ENCODE assay signal across 14 mouse cellular contexts in the genomic region with DNA sequence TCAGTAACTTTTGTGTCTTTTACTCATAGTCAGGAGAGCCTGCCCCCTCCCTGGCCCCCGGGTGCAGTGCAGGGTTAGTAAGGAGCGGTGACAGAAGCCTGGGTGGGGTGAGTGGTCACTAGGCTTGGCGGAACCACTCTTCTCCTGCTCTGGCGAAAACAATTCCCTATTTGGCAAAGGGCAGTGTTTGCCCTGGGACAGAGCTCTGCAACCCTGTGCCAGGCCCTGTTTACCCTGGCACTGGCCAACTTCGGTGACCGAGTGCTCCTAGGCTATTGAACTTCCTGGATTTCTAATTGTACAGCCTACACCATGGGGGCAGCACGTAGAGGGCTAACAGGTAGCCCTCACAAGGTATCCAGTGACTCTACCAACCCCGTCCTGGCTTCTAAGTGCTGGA.
DNase-seq lines count a peak whose midpoint lies in the region; ATAC-seq and TF ChIP-seq lines count a peak whose summit lies in the region.
"Had no signal": no experiment of that assay in that cellular context is flagged by ENCODE, and none has a peak within 500 bp of the region (broad histone marks: within the 10 kb centered on the region; RNA-seq: fewer than 3 reads in every experiment).

No protein-coding gene starts in this region.

- no peaks in the 10 kb centered on the region for H3K27me3 ChIP-seq in kidney, embryonic 16.5 days (ENCODE audit: insufficient read depth, low read length)
- no peaks in the 10 kb centered on the region for H3K27me3 ChIP-seq in heart, postnatal 0 days (ENCODE audit: control insufficient read depth, insufficient read depth, low read length)
- H3K27me3 ChIP-seq: embryonic facial prominence, embryonic 15.5 days; hindbrain, embryonic 15.5 days; limb, embryonic 13.5 days had no signal

- H3K9me3 ChIP-seq in kidney, embryonic 16.5 days (ENCODE audit: low read length): no peaks in the 10 kb centered on the region
- no peaks in the 10 kb centered on the region for H3K9me3 ChIP-seq in heart, postnatal 0 days (replicated peaks; ENCODE audit: control insufficient read depth, low read length)
- H3K9me3 ChIP-seq: embryonic facial prominence, embryonic 15.5 days; forebrain, embryonic 12.5 days; hindbrain, embryonic 15.5 days; limb, embryonic 13.5 days had no signal

- H3K4me3 ChIP-seq in kidney, embryonic 16.5 days (ENCODE audit: low read length): no peak overlapping the region
- H3K4me3 ChIP-seq in heart, postnatal 0 days (ENCODE audit: low read depth, low read length): no peak overlapping the region
- H3K4me3 ChIP-seq: embryonic facial prominence, embryonic 15.5 days; forebrain, embryonic 12.5 days; hindbrain, embryonic 15.5 days; limb, embryonic 13.5 days had no signal

- no peak overlapping the region for H3K9ac ChIP-seq in kidney, embryonic 16.5 days (replicated peaks; ENCODE audit: low read length)
- no peak overlapping the region for H3K9ac ChIP-seq in heart, postnatal 0 days (replicated peaks; ENCODE audit: low read depth, low read length)
- H3K9ac ChIP-seq: embryonic facial prominence, embryonic 15.5 days; forebrain, embryonic 12.5 days; hindbrain, embryonic 15.5 days; limb, embryonic 13.5 days had no signal

- H3K4me2 ChIP-seq in kidney, embryonic 16.5 days (replicated peaks; ENCODE audit: low read depth, low read length): no peak overlapping the region
- no peak overlapping the region for H3K4me2 ChIP-seq in heart, postnatal 0 days (ENCODE audit: low read depth, low read length)
- H3K4me2 ChIP-seq: embryonic facial prominence, embryonic 15.5 days; forebrain, embryonic 12.5 days; hindbrain, embryonic 15.5 days; limb, embryonic 13.5 days; midbrain, embryonic 11.5 days had no signal

- no peak for TF ChIP-seq EP300 in heart, postnatal 0 days (IDR thresholded peaks at IDR 0.05; ENCODE audit: low read depth)

- no peak for TF ChIP-seq CTCF in heart, postnatal 0 days (IDR thresholded peaks at IDR 0.05; ENCODE audit: low read depth)

- no peak overlapping the region for H3K27ac ChIP-seq in kidney, embryonic 16.5 days (ENCODE audit: low read length)
- H3K27ac ChIP-seq in heart, postnatal 0 days (ENCODE audit: low read depth): no peak overlapping the region
- H3K27ac ChIP-seq: embryonic facial prominence, embryonic 15.5 days; forebrain, embryonic 12.5 days; hindbrain, embryonic 15.5 days; kidney, postnatal 0 days; limb, embryonic 13.5 days had no signal

- no peaks in the 10 kb centered on the region for H3K36me3 ChIP-seq in kidney, embryonic 16.5 days (ENCODE audit: insufficient read depth, low read length)
- H3K36me3 ChIP-seq in heart, postnatal 0 days (replicated peaks; ENCODE audit: control insufficient read depth, insufficient read depth, low read length): no peaks in the 10 kb centered on the region
- H3K36me3 ChIP-seq: embryonic facial prominence, embryonic 15.5 days; forebrain, embryonic 12.5 days; hindbrain, embryonic 15.5 days; limb, embryonic 13.5 days had no signal

- H3K4me1 ChIP-seq in kidney, embryonic 16.5 days (ENCODE audit: insufficient read depth, low read length): peaks cover 2% of the 10 kb centered on the region; the same call in 1 of the 2 replicates
- peaks cover 5% of the 10 kb centered on the region; the same call in 1 of the 2 replicates for H3K4me1 ChIP-seq in heart, postnatal 0 days (ENCODE audit: control insufficient read depth, insufficient read depth)
- H3K4me1 ChIP-seq: embryonic facial prominence, embryonic 15.5 days; forebrain, embryonic 12.5 days; hindbrain, embryonic 15.5 days had no signal

- ATAC-seq in kidney, embryonic 16.5 days (ENCODE audit: low FRiP score, low TSS enrichment): no peak
- ATAC-seq in heart, postnatal 0 days (ENCODE audit: insufficient read depth, low read depth): 0 out of 2 replicates have a peak, but pooled peaks have one; percentile 27
- ATAC-seq: CD4-positive, CD25-positive, alpha-beta regulatory T cell, adult 4 months had no signal

- peak; percentile 34 to 41 for DNase-seq in cerebellum, postnatal 25 days
- no peak for DNase-seq in cerebellum, adult 11 months
- peak; percentile 17 for DNase-seq in kidney, adult 9 months
- DNase-seq in heart, postnatal 0 days (ENCODE audit: low spot score): no peak
- peak; percentile 76 for DNase-seq in lung, postnatal 25 days (ENCODE audit: low spot score)
- DNase-seq in MN1 (ENCODE audit: low spot score): no peak

- 84% methylated on average over 8 of the region's 8 CpGs for WGBS in kidney, embryonic 16.5 days
- 76% methylated on average over 8 of the region's 8 CpGs for whole genome bisulfite sequencing in heart, postnatal 0 days

Comparison
In these comparisons a context has a peak if more than half of its experiments do, and no peak if none do; other contexts are left out.
1. DNase-seq: peak in cerebellum, postnatal 25 days (2 of 2), kidney, adult 9 months (single experiment) and lung, postnatal 25 days (single experiment); none in cerebellum, adult 11 months (single experiment), heart, postnatal 0 days (single experiment) and MN1 (single experiment).